Mouse (Mus musculus) CH12.LX (cell line): ENCODE measurements around the gene Ccl17.

Experiments
- CHD1 ChIP-seq: IDR thresholded peaks from 2 replicates; pipeline ENCODE4 v1.6.1; 2012; ENCODE audit warnings: low read depth, low read length, improper control_type of control experiment, inconsistent platforms
- CTCF ChIP-seq, 2 experiments: IDR thresholded peaks in 1 of 2; conservative IDR thresholded peaks in 1 of 2; 2 replicates each; pipeline ENCODE4 v1.5.1; 2011 to 2012; ENCODE audit warnings: low read depth in 2 of 2, low read length in 2 of 2, improper control_type of control experiment in 1 of 2, inconsistent platforms in 1 of 2, mild to moderate bottlenecking in 1 of 2, moderate library complexity in 1 of 2
- EP300 ChIP-seq: IDR thresholded peaks from 2 replicates; pipeline ENCODE4 v1.6.1; 2011; ENCODE audit warnings: low read length, improper control_type of control experiment
- HCFC1 ChIP-seq: IDR thresholded peaks from 2 replicates; pipeline ENCODE4 v1.6.1; 2012; ENCODE audit warnings: low read depth, mild to moderate bottlenecking, inconsistent platforms, low read length, improper control_type of control experiment
- KAT2A ChIP-seq: IDR thresholded peaks from 2 replicates; pipeline ENCODE4 v1.6.1; 2012; ENCODE audit warnings: low read length, improper control_type of control experiment, inconsistent platforms; ENCODE audit not compliant: insufficient replicate concordance
- MAX ChIP-seq: IDR thresholded peaks from 2 replicates; pipeline ENCODE4 v1.6.1; 2011; ENCODE audit warnings: low read length, improper control_type of control experiment
- MXI1 ChIP-seq: IDR thresholded peaks from 2 replicates; pipeline ENCODE4 v1.6.1; 2011; ENCODE audit warnings: mild to moderate bottlenecking, low read depth, low read length, improper control_type of control experiment
- NELFE ChIP-seq: IDR thresholded peaks from 2 replicates; pipeline ENCODE4 v1.6.1; 2011; ENCODE audit warnings: low read depth, low read length, improper control_type of control experiment
- POLR2A ChIP-seq: IDR thresholded peaks from 2 replicates; pipeline ENCODE4 v1.6.1; 2011; ENCODE audit warnings: low read depth, mild to moderate bottlenecking, improper control_type of control experiment, low read length
- SIN3A ChIP-seq: IDR thresholded peaks from 2 replicates; pipeline ENCODE4 v1.6.1; 2012; ENCODE audit warnings: low read length, improper control_type of control experiment, inconsistent platforms
- UBTF ChIP-seq: IDR thresholded peaks from 2 replicates; pipeline ENCODE4 v1.6.1; 2012; ENCODE audit warnings: low read depth, mild to moderate bottlenecking, inconsistent platforms, low read length, improper control_type of control experiment, moderate library complexity
- USF2 ChIP-seq: conservative IDR thresholded peaks from 2 replicates; pipeline ENCODE4 v1.6.1; 2011; ENCODE audit warnings: low read depth, low read length, improper control_type of control experiment
- ZKSCAN1 ChIP-seq: IDR thresholded peaks from 2 replicates; pipeline ENCODE4 v1.6.1; 2012; ENCODE audit warnings: low read depth, inconsistent platforms, low read length, improper control_type of control experiment, borderline replicate concordance
- ZNF384 ChIP-seq: IDR thresholded peaks from 2 replicates; pipeline ENCODE4 v1.6.1; 2012; ENCODE audit warnings: low read depth, low read length, improper control_type of control experiment, inconsistent platforms

DNA sequence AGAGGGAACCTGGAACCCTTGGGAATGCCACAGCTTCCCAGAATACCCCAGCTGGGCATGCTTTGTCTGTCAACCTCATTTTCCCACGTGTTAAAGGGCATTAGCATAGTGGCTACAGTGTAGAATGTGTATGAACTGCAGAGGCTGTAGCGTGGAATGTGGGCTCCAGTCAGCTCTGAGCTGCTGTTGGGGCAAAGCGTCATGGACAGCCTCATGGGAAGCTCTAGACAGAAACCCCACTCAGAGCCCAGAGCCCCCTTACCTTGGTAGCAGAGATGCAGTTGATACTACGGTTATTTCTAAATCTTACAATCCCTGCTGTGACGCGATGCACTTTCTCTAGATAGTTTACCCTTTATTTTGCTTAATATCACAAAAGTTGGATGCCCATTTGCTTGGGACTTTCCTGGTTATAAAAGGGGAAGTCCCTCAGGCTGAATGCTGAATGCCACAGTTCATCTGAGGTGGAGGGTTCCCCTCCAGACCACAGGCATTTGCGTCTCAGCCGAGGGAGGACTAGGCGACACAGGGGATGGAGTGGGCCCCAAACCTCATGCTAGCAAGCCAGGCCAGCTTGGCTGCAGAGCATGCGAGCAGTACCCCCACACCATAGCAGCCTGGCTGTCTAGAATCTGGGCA lies 31.2 kb upstream of the Ccl17 start:
- TF ChIP-seq MAX (peak; percentile 83), CHD1 (no peak), POLR2A (peak; percentile 63), CTCF (conservative IDR thresholded peaks at IDR 0.05 in 1 of 2, IDR thresholded peaks at IDR 0.05 in 1 of 2; ENCODE audit: low read depth in 2 of 2, low read length in 2 of 2) (no peak), SIN3A (peak; percentile 78), EP300 (peak; percentile 75), NELFE (peak; percentile 53; the same call in 1 of the 2 replicates), MXI1 (peak; percentile 68), USF2 (no peak; the same call in 1 of the 2 replicates), ZNF384 (no peak), UBTF (0 out of 2 replicates have a peak, but pooled peaks have one; percentile 83), KAT2A (no peak), HCFC1 (no peak), ZKSCAN1 (no peak)
